Mouse (Mus musculus) adrenal gland, adult 2 months (tissue): ENCODE data around the gene Ubc. TPM values are rescaled to one million over a fixed set of nuclear protein-coding genes. Genes with fewer than 3 reads are reported as not detected.
"Not testable (repeated sequence)": the region's sequence is repeated elsewhere in the genome, so short reads cannot be mapped to it uniquely, and the experiment has no call there.

ENCODE experiments used
- DNase-seq: peaks from one replicate; pipeline ENCODE4 v3.0.0; 2021
- polyA plus RNA-seq: library from polyadenylated mRNA; depleted of rRNA; stranded (reverse); fragments of >200 nt; gene quantifications from 2 replicates; pipeline ENCODE4 v1.2.3, GENCODE M21; 2012
- total RNA-seq, 2 experiments: library from RNA; stranded (reverse); gene quantifications; 2 replicates each; pipeline ENCODE4 v1.2.3; 2021

Gene Ubc
- total and polyA plus RNA-seq, 3 experiments = 889 to 2,925 (median 1,333) TPM

GRCm38 (mm10) chr5:125404903-125405545 is 15.0 kb upstream of the Ubc start:
- DNase-seq = peak; percentile 77

- DNase-seq = no peak
Observed at GRCm38 (mm10) chr5:125404536-125404902, 14.5 kb upstream of the Ubc start.

- DNase-seq = peak; percentile 82
Observed at GRCm38 (mm10) chr5:125403481-125404465, 13.8 kb upstream of the Ubc start.

GRCm38 (mm10) chr5:125402991-125403390 is 13.0 kb upstream of the Ubc start:
- DNase-seq = no peak

GRCm38 (mm10) chr5:125402476-125402875 is 12.5 kb upstream of the Ubc start:
- no peak for DNase-seq

GRCm38 (mm10) chr5:125400903-125401302 is 10.9 kb upstream of the Ubc start:
- no peak for DNase-seq

GRCm38 (mm10) chr5:125395008-125395407 is 5.0 kb upstream of the Ubc start:
- no peak for DNase-seq

GRCm38 (mm10) chr5:125393622-125394603 is 3.9 kb upstream of the Ubc start:
- peak; percentile 90 for DNase-seq

GRCm38 (mm10) chr5:125392977-125393621 is 3.1 kb upstream of the Ubc start:
- DNase-seq = peak; percentile 98

GRCm38 (mm10) chr5:125392618-125392976 is 2.6 kb upstream of the Ubc start:
- no peak for DNase-seq

GRCm38 (mm10) chr5:125392176-125392575 is 2.2 kb upstream of the Ubc start:
- DNase-seq = not testable (repeated sequence)

GRCm38 (mm10) chr5:125391609-125392008 is 1.6 kb upstream of the Ubc start:
- peak; percentile 89 for DNase-seq

- no peak for DNase-seq
Observed at GRCm38 (mm10) chr5:125390906-125391477, 990 bp upstream of the Ubc start.

GRCm38 (mm10) chr5:125389131-125389578 is 847 bp downstream of the Ubc start, which contains the start of gene Gm10382:
Gm10382 (plus strand) TSS chr5:125389322.
- DNase-seq = peak; percentile 91

GRCm38 (mm10) chr5:125388358-125389092 is 1.5 kb downstream of the Ubc start:
- DNase-seq = no peak

- not testable (repeated sequence) for DNase-seq
Observed at GRCm38 (mm10) chr5:125387295-125387694, 2.7 kb downstream of the Ubc start.

GRCm38 (mm10) chr5:125385215-125385940 is 4.6 kb downstream of the Ubc start:
- no peak for DNase-seq

- DNase-seq = no peak
Observed at GRCm38 (mm10) chr5:125384512-125385214, 5.3 kb downstream of the Ubc start.
